Mouse (Mus musculus) midbrain, embryonic 11.5 days (tissue): ENCODE measurements around the gene Raet1d. TPM values are rescaled to one million over a fixed set of nuclear protein-coding genes. Genes with fewer than 3 reads are reported as not detected.
"Not testable (repeated sequence)": the region's sequence is repeated elsewhere in the genome, so short reads cannot be mapped to it uniquely, and the experiment has no call there.

Experiments
- ATAC-seq: fragments of 200-750 bp; cut with Nextera tagmentation; 2 replicates; pipeline ENCODE4 v1.8.0; 2017; ENCODE audit warnings: moderate TSS enrichment, moderate library complexity; ENCODE audit not compliant: low FRiP score
- DNase-seq: peaks from one replicate; pipeline ENCODE4 v3.0.0; 2015; ENCODE audit warnings: low spot score; ENCODE audit errors: missing footprints
- H3K27ac ChIP-seq: fragments of 300-500 bp; sonication (generic); 2 replicates; pipeline ENCODE4 v1.5.1; 2014; ENCODE audit warnings: low read depth, low read length
- H3K27me3 ChIP-seq: fragments of 300-500 bp; sonication (generic); 2 replicates; pipeline ENCODE4 v1.6.1; 2014; ENCODE audit warnings: mild to moderate bottlenecking, low read length, moderate library complexity, mixed read lengths; ENCODE audit not compliant: control insufficient read depth, insufficient read depth
- H3K36me3 ChIP-seq: fragments of 300-500 bp; sonication (generic); 2 replicates; pipeline ENCODE4 v1.6.1; 2014; ENCODE audit warnings: mild to moderate bottlenecking, low read length, moderate library complexity, mixed read lengths; ENCODE audit not compliant: control insufficient read depth, insufficient read depth
- H3K4me1 ChIP-seq: fragments of 300-500 bp; sonication (generic); 2 replicates; pipeline ENCODE4 v1.6.1; 2014; ENCODE audit warnings: low read length; ENCODE audit not compliant: control insufficient read depth, insufficient read depth
- H3K4me2 ChIP-seq: fragments of 300-500 bp; sonication (generic); 2 replicates; pipeline ENCODE4 v1.6.1; 2014; ENCODE audit warnings: mild to moderate bottlenecking, moderate library complexity
- H3K4me3 ChIP-seq: fragments of 300-500 bp; sonication (generic); 2 replicates; pipeline ENCODE4 v1.5.1; 2014; ENCODE audit warnings: low read depth, low read length
- H3K9ac ChIP-seq: fragments of 300-500 bp; sonication (generic); 2 replicates; pipeline ENCODE4 v1.6.1; 2014; ENCODE audit warnings: low read length
- H3K9me3 ChIP-seq: fragments of 300-500 bp; sonication (generic); 2 replicates; pipeline ENCODE4 v1.6.1; 2016; ENCODE audit warnings: low read length; ENCODE audit not compliant: control insufficient read depth
- WGBS: fragments of 180-500 bp; shearing (Covaris S2); extraction: QIAGEN DNeasy Blood & Tissue Kit; methylation state at CpG from one replicate; pipeline ENCODE4 v1.1.7; 2014; 5-methylcytosine and 5-hydroxymethylcytosine counted together
- polyA plus RNA-seq: library from polyadenylated mRNA; unstranded; fragments of >200 nt; fragmentation: Nextera tagmentation; extraction: Ambion mirVana; gene quantifications from 2 replicates; pipeline ENCODE4 v1.2.1, GENCODE M21; 2014

Raet1d gene
- polyA plus RNA-seq, result 18.0 and 18.8 TPM in 2 replicates

DNA sequence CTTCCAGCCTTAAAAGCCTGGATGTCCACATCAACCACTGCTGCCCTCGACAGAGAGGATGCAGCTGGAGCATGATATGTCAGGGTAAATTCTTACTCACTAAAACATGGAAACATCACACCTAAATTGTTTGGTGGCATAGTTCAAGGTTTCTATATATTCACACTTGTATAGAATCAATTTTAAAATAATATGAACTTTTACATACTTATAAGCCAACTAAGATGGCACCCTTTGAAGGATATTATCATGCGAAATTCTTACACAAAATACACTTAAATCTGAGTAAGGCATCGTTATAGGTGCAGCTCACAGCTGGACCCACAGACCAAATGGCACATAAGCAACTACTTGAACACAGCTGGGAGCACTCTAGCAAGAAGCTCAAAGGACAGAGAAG is at the start of gene Raet1d:
Gene Raet1d (plus strand): TSS at position 301 of the 400 bp plus-strand sequence.
- H3K4me1 ChIP-seq, H3K4me2 ChIP-seq, DNase-seq, H3K9me3 ChIP-seq, H3K9ac ChIP-seq, H3K27me3 ChIP-seq, H3K36me3 ChIP-seq, H3K27ac ChIP-seq, H3K4me3 ChIP-seq, ATAC-seq: not testable (repeated sequence)
- 73% methylated on average over 3 of the region's 3 CpGs for WGBS

DNA sequence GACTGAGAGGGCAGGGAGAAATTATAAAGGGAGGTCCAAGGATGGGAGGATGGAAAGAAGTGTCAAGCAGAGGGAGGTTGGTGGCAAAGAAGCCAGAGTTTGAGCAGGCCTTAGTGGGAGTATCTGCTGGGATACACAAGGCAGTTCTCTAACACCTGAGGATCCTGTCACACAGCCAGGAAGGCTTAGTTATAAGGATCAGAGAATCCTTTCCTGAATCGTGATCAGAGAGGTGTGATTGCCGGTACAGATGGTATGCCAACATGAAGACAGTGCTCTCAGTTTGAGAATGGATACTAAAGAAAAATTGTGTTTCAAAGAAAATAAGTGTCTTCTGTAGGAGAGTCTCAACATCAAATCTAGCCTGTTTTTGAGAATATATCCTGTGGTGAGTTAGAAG is 37.5 kb upstream of the Raet1d start:
- 94% methylated on average over 2 of the region's 2 CpGs for WGBS

DNA sequence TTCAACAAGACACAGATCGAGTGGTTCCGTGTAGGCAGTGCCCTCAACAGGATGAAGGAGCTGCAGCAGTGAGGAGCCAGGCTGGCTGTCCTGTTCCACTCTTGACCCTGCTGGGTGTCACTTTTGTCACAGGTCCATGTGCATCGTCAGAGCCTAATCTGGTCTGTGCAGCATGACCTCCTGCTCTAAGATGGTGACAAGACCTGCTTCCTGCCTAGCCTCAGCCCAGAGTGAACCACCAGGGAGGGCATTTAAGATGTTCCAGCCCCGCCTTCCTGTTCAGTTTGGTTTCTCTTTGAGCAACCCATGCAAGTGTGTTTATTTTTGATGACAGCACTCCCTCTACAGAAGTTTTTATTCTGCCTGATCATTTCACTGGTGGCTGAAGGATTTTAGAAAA is 14.6 kb upstream of the Raet1d start:
- H3K4me2 ChIP-seq, H3K36me3 ChIP-seq, DNase-seq, H3K4me3 ChIP-seq, H3K9ac ChIP-seq, H3K27me3 ChIP-seq, ATAC-seq, H3K4me1 ChIP-seq, H3K27ac ChIP-seq, H3K9me3 ChIP-seq: not testable (repeated sequence)
- 82% methylated on average over 4 of the region's 4 CpGs for WGBS

More for the DNA sequence above, 37.5 kb upstream of the Raet1d start:
- H3K4me3 ChIP-seq, result no peak overlapping the region
- no peak overlapping the region for H3K4me2 ChIP-seq
- ATAC-seq (no peak), DNase-seq (no peak)
- no peaks in the 10 kb centered on the region for H3K4me1 ChIP-seq
- no peaks in the 10 kb centered on the region for H3K27me3 ChIP-seq
- no peak overlapping the region for H3K9ac ChIP-seq
- no peaks in the 10 kb centered on the region for H3K9me3 ChIP-seq
- H3K27ac ChIP-seq, result no peak overlapping the region
- H3K36me3 ChIP-seq, result no peaks in the 10 kb centered on the region

DNA sequence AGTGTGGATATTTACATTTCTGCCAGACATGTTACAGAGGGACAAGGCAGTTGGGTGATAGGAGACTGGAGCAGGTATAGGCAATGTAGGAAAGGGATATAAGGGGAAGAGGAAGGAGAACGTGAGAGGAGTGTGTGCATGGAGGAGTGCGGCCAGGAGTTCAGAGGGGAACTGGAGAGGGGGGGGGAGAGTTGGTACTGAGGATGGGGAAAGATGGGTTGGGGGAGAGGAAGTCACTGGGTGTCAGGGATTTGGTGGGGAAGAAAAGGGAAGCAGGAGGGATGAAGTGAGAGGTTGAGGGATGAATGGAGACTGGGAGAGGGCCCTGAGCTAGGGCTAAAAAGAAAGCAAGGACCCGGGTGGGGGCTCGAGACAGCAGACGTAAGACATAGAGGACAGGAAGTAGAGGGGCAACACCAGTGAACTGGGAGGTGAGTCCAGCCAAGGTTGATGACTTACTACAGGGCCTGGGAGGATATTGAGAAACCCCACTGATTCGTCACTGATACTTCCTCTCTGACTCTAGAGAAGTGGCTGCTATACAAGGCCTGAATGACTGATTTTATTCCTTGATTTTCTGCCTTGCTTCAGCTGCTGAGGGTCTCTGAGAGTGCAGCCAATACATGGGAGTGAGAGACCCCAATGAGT is 6.7 kb upstream of the Raet1d start:
- H3K9ac ChIP-seq, H3K4me2 ChIP-seq, H3K36me3 ChIP-seq, H3K4me1 ChIP-seq, H3K9me3 ChIP-seq, H3K27me3 ChIP-seq, ATAC-seq, DNase-seq, H3K27ac ChIP-seq, H3K4me3 ChIP-seq: not testable (repeated sequence)
- 91% methylated on average over 6 of the region's 6 CpGs for WGBS

DNA sequence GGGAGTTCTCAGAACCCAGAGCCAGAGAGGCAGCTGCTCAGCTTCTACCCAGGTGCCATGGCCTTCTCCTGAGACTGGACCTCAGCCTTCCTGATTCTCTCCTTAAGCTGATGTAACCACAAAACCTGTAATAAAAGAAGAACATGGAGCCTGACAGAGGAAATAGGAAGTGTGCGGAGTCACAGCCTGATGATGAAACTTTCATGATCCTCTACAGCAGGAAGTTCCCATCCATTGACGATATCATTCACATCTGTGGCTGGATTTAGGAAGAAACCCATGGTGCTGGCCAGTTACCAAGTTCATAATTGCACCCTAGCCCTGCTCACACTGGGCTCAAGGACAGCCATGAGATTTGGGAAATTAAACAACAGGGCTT is 6.2 kb upstream of the Raet1d start:
- not testable (repeated sequence) for H3K27ac ChIP-seq, H3K4me1 ChIP-seq
- 82% methylated on average over 2 of the region's 2 CpGs for WGBS

DNA sequence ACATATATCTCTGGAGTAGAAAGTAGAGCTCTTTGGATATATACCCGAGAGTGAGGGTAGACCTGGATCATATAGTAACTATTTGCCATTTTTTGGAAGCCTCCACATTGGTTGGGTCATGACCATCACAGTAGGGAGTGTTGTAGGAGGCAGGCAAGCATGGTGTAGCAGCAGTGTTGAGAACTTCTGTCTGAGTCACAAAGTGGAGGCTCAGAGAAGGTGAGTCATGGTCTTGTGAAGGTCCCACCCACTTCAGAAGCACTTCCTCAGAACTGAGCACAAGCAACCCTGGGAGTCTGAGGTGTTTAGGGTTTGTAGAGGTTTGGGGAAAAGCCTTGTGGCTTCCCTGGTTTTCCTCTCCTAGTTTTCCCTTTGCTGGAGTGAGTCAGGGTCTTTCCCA is 3.0 kb upstream of the Raet1d start:
- H3K27ac ChIP-seq, H3K9me3 ChIP-seq, H3K36me3 ChIP-seq, H3K27me3 ChIP-seq, H3K9ac ChIP-seq, DNase-seq, ATAC-seq, H3K4me3 ChIP-seq, H3K4me2 ChIP-seq, H3K4me1 ChIP-seq: not testable (repeated sequence)
- WGBS, result 77% methylated on average over 1 of the region's 1 CpGs

More for the DNA sequence above, 6.2 kb upstream of the Raet1d start:
- not testable (repeated sequence) for H3K27me3 ChIP-seq, H3K36me3 ChIP-seq, H3K9me3 ChIP-seq, H3K9ac ChIP-seq, DNase-seq, ATAC-seq, H3K4me2 ChIP-seq, H3K4me3 ChIP-seq

DNA sequence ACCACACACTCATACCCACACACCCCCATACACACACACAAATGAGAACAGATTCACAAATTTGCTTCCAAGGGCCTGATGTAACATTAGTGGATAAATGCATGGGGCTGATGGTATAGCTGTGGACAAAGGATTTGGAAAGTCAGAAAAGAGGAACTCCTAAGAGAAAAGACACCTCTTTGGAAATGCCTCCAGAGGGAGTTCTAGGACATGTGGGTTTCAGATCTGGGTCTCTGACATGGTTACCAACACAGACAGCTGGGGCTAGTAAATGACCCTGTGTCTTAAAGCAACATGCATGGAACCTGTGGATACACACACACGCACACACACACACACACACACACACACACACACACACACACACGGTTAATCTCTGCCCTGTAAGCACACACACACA is 605 bp downstream of the Raet1d start:
- ATAC-seq, H3K36me3 ChIP-seq, H3K9ac ChIP-seq, H3K4me2 ChIP-seq, H3K4me1 ChIP-seq, DNase-seq, H3K27ac ChIP-seq, H3K9me3 ChIP-seq, H3K27me3 ChIP-seq, H3K4me3 ChIP-seq: not testable (repeated sequence)
- WGBS, result 49% methylated on average over 2 of the region's 2 CpGs

DNA sequence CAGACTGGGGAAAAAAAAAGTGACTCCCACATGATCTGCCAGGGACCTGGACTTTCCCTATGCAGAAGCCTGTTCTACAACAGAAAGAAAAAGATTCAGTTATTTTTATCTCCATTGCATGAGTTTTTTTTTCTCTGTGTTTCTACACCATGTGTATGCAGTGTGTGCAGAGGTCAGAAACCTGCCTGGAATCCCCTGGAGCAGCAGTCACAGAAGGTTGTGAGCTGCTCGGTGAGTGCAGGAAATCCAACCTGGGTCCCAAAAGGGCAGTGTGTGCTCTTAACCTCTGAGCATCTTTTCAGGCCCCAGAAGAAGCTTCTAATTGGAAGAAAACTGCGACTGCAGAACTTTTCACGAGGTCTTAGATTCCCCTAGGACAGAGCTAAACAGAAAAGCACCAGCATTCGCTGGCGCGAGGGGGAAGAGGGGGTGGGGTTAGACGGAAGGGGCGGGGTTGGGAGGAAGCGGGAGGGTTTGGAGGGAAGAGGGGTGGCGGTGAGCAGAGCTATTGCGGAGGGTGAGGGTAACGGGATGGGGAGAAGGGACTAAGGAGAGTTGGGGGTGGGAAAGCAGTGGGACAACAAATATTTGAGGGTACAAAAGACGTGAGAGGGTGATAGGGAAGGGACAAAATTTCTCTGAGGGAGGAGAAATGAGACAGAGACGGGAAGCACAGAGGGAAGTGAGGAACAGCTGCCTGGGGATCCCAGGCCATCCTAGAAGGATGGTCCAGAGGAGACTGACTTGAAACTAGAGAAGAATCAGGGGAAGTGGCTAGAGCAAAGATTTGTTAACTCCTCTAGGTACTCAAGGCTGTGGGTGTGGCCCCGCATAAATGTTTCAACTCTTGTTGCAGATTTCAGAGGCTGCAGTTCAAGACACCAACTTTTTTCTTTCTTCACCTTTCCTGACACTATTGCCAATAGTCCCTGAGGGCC is 1.3 kb downstream of the Raet1d start:
- H3K4me2 ChIP-seq, result peak overlapping the region; percentile 24; the same call in 1 of the 2 replicates
- 2% methylated on average over 9 of the region's 15 CpGs for WGBS
- not testable (repeated sequence) for H3K4me3 ChIP-seq, H3K9ac ChIP-seq, H3K36me3 ChIP-seq, H3K9me3 ChIP-seq, H3K27me3 ChIP-seq, H3K4me1 ChIP-seq, H3K27ac ChIP-seq
- peak; percentile 89 for ATAC-seq
- DNase-seq, result peak; percentile 83

DNA sequence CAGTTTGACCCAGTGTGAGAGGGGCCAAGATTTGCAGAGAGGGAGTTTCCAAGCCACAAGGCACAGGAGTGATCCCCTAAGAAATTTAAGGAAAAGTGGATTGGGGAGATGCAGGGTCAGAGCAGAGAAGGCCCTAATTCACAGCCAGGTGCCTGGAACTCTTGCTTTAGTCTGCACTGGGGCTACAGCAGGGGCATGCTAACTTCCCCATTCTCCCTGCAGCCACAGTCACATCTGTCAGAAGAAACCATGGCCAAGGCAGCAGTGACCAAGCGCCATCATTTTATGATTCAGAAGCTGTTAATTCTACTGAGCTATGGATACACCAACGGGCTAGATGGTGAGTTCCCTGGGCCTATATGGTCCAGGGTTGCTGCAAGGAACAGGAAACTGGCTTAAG is 2.1 kb downstream of the Raet1d start:
- WGBS, result 94% methylated on average over 2 of the region's 2 CpGs
- H3K4me3 ChIP-seq, H3K4me2 ChIP-seq, H3K4me1 ChIP-seq, ATAC-seq, DNase-seq, H3K27ac ChIP-seq, H3K9me3 ChIP-seq, H3K27me3 ChIP-seq, H3K36me3 ChIP-seq, H3K9ac ChIP-seq: not testable (repeated sequence)
